Comparison of ENCODE assay signal across 15 mouse cellular contexts in genomic region chr19:47900012-47900411, GRCm38 (mm10). TPM values are rescaled to one million over a fixed set of nuclear protein-coding genes. Genes with fewer than 3 reads are reported as not detected.
DNase-seq lines count a peak whose midpoint lies in the region; TF ChIP-seq lines count a peak whose summit lies in the region.
"Had no signal": no experiment of that assay in that cellular context is flagged by ENCODE, and none has a peak within 500 bp of the region (broad histone marks: within the 10 kb centered on the region; RNA-seq: fewer than 3 reads in every experiment).

No protein-coding gene starts in this region.

- 0 out of 2 replicates have a peak, but pooled peaks cover 8% of the 10 kb centered on the region for H3K9me3 ChIP-seq in E14TG2a.4 (ENCODE audit: low read length)
- H3K9me3 ChIP-seq: embryonic facial prominence, embryonic 12.5 days had no signal

- no peak overlapping the region for H3K27ac ChIP-seq in layer of hippocampus, adult 2 months
- no peak overlapping the region for H3K27ac ChIP-seq in liver, adult 2 months (replicated peaks; ENCODE audit: insufficient read depth, low read depth, low read length)
- H3K27ac ChIP-seq: embryonic facial prominence, embryonic 12.5 days had no signal

- peaks cover 18% of the 10 kb centered on the region for H3K4me1 ChIP-seq in E14TG2a.4 (replicated peaks; ENCODE audit: low read depth, low read length)
- H3K4me1 ChIP-seq in liver, adult 2 months (ENCODE audit: control insufficient read depth, insufficient read depth, low read length) = peaks cover 6% of the 10 kb centered on the region; the same call in 1 of the 2 replicates

- peak; percentile 40 for TF ChIP-seq CTCF in layer of hippocampus, adult 2 months (conservative IDR thresholded peaks at IDR 0.05)
- peak; percentile 46 for TF ChIP-seq CTCF in E14TG2a.4 (conservative IDR thresholded peaks at IDR 0.05; ENCODE audit: low read length)
- TF ChIP-seq CTCF in liver, adult 2 months (IDR thresholded peaks at IDR 0.05; ENCODE audit: low read depth, low read length) = 0 out of 2 replicates have a peak, but pooled peaks have one; percentile 10

- 57% methylated on average over 6 of the region's 6 CpGs for WGBS in liver, adult 2 months

- H3K4me3 ChIP-seq in layer of hippocampus, adult 2 months = no peak overlapping the region
- H3K4me3 ChIP-seq in E14TG2a.4 (replicated peaks; ENCODE audit: low read length) = no peak overlapping the region
- no peak overlapping the region for H3K4me3 ChIP-seq in liver, adult 2 months (ENCODE audit: insufficient read depth, low read depth, low read length)
- H3K4me3 ChIP-seq: embryonic facial prominence, embryonic 12.5 days had no signal

- DNase-seq in layer of hippocampus, adult 2 months (ENCODE audit: low spot score in 2 of 2) = no peak
- no peak for DNase-seq in layer of hippocampus, postnatal 36 days
- peak; percentile 25 for DNase-seq in 416B (ENCODE audit: low read depth)
- DNase-seq in liver, adult 2 months (ENCODE audit: extremely low read depth, low read depth, low spot score) = no peak
- no peak for DNase-seq in adrenal gland, adult 2 months
- DNase-seq in embryo, embryonic 9.5 days (ENCODE audit: extremely low spot score) = no peak
- no peak for DNase-seq in left cerebral cortex, postnatal 10 days (ENCODE audit: extremely low spot score in 1 of 2, low spot score in 2 of 2)
- DNase-seq: adrenal gland, postnatal 14 days; cerebellum, adult 11-12 months; heart, adult 11 months; heart, postnatal 4 days; kidney, adult 8-10 months; midbrain, embryonic 14.5 days had no signal

- no peak overlapping the region for H3K9ac ChIP-seq in liver, adult 2 months (ENCODE audit: low read depth, low read length)
- H3K9ac ChIP-seq: embryonic facial prominence, embryonic 12.5 days had no signal

- no peak for TF ChIP-seq POLR2A in liver, adult 2 months (IDR thresholded peaks at IDR 0.05; ENCODE audit: extremely low read depth, insufficient read depth, low read length)

- peaks cover 31% of the 10 kb centered on the region; the same call in 1 of the 2 replicates for H3K27me3 ChIP-seq in E14TG2a.4 (ENCODE audit: insufficient read depth, low read length)
- no peaks in the 10 kb centered on the region for H3K27me3 ChIP-seq in liver, adult 2 months (ENCODE audit: control insufficient read depth, insufficient read depth, low read length)
- H3K27me3 ChIP-seq: embryonic facial prominence, embryonic 12.5 days had no signal

- H3K36me3 ChIP-seq in E14TG2a.4 (ENCODE audit: insufficient read depth, low read length) = no peaks in the 10 kb centered on the region
- no peaks in the 10 kb centered on the region for H3K36me3 ChIP-seq in liver, adult 2 months (ENCODE audit: control insufficient read depth, insufficient read depth, low read length)

- no peaks in the 10 kb centered on the region for H3K79me2 ChIP-seq in liver, adult 2 months (ENCODE audit: control insufficient read depth, insufficient read depth, low read length)

- intact Hi-C loops in left cerebral cortex, postnatal 10 days (cut with DNase I) = no loop called here

RNA-seq across cellular contexts. Expression of gene Cfap43, which starts 19.1 kb away (rescaled TPM):
- total RNA-seq in layer of hippocampus, adult 2 months (2021) = under 1 TPM; 0.37 to 0.95 TPM
- 1 to 10 TPM; 1.2 to 1.7 TPM for total RNA-seq in layer of hippocampus, postnatal 36 days (2021)
- total RNA-seq in liver, adult 2 months (2014; rRNA removed) = not detected in 2 replicates
- not detected in 2 replicates for polyA plus RNA-seq in liver, adult 2 months (2012; rRNA removed)
- total RNA-seq in adrenal gland, adult 2 months (2021) = not detected
- 0.06 TPM in 1 of 2 replicates, not detected in the other for polyA plus RNA-seq in adrenal gland, adult 2 months (2012; rRNA removed)
- under 1 TPM; 0.41 to 0.59 TPM for total RNA-seq in left cerebral cortex, postnatal 10 days (2021)
- total RNA-seq: adrenal gland, postnatal 14 days; heart, postnatal 4 days had no signal

RNA-seq across cellular contexts. Expression of gene Itprip, which starts 19.1 kb away (rescaled TPM):
- 1 to 10 TPM; 1.2 to 1.9 TPM for total RNA-seq in layer of hippocampus, adult 2 months (2021)
- total RNA-seq in layer of hippocampus, postnatal 36 days (2021) = 1 to 10 TPM; 1.0 to 1.9 TPM
- total RNA-seq in liver, adult 2 months (2014; rRNA removed) = 0.65 and 0.94 TPM in 2 replicates
- polyA plus RNA-seq in liver, adult 2 months (2012; rRNA removed) = 0.46 and 0.51 TPM in 2 replicates
- total RNA-seq in adrenal gland, adult 2 months (2021) = 10 to 100 TPM; 18.5 to 19.0 TPM
- polyA plus RNA-seq in adrenal gland, adult 2 months (2012; rRNA removed) = 9.8 and 12.8 TPM in 2 replicates
- total RNA-seq in left cerebral cortex, postnatal 10 days (2021) = 1 to 10 TPM; 1.5 to 1.9 TPM

RNA-seq across cellular contexts. Expression of gene Gsto2, which starts 34.7 kb away (rescaled TPM):
- total RNA-seq in layer of hippocampus, adult 2 months (2021) = 1 to 10 TPM; 2.9 to 3.5 TPM
- total RNA-seq in layer of hippocampus, postnatal 36 days (2021) = 1 to 10 TPM; 2.7 to 3.1 TPM
- 0.40 and 1.3 TPM in 2 replicates for total RNA-seq in liver, adult 2 months (2014; rRNA removed)
- 0.32 TPM in 2 replicates for polyA plus RNA-seq in liver, adult 2 months (2012; rRNA removed)
- total RNA-seq in adrenal gland, adult 2 months (2021) = 1 to 10 TPM; 2.1 to 3.2 TPM
- 0.37 and 0.61 TPM in 2 replicates for polyA plus RNA-seq in adrenal gland, adult 2 months (2012; rRNA removed)
- total RNA-seq in left cerebral cortex, postnatal 10 days (2021) = 1 to 10 TPM in 1 of 2 experiments, under 1 TPM in 1; 0.75 to 1.2 TPM

RNA-seq across cellular contexts. Expression of gene Cfap58, which starts 37.5 kb away (rescaled TPM):
- total RNA-seq in layer of hippocampus, adult 2 months (2021) = under 1 TPM; 0.34 to 0.49 TPM
- under 1 TPM; 0.30 to 0.35 TPM for total RNA-seq in layer of hippocampus, postnatal 36 days (2021)
- not detected in 2 replicates for total RNA-seq in liver, adult 2 months (2014; rRNA removed)
- polyA plus RNA-seq in liver, adult 2 months (2012; rRNA removed) = not detected in 2 replicates
- total RNA-seq in adrenal gland, adult 2 months (2021) = not detected
- polyA plus RNA-seq in adrenal gland, adult 2 months (2012; rRNA removed) = not detected in 2 replicates
- total RNA-seq in left cerebral cortex, postnatal 10 days (2021) = 1 to 10 TPM in 1 of 2 experiments, under 1 TPM in 1; 0.54 to 1.2 TPM
- total RNA-seq: adrenal gland, postnatal 14 days had no signal
- polyA plus RNA-seq: embryonic facial prominence, embryonic 12.5 days had no signal

RNA-seq across cellular contexts. Expression of gene Gsto1, which starts 45.2 kb away (rescaled TPM):
- 10 to 100 TPM; 52.8 to 55.9 TPM for total RNA-seq in layer of hippocampus, adult 2 months (2021)
- 10 to 100 TPM; 46.5 to 50.0 TPM for total RNA-seq in layer of hippocampus, postnatal 36 days (2021)
- 149 and 176 TPM in 2 replicates for total RNA-seq in liver, adult 2 months (2014; rRNA removed)
- polyA plus RNA-seq in liver, adult 2 months (2012; rRNA removed) = 116 and 123 TPM in 2 replicates
- 100 to 1,000 TPM; 111 to 151 TPM for total RNA-seq in adrenal gland, adult 2 months (2021)
- polyA plus RNA-seq in adrenal gland, adult 2 months (2012; rRNA removed) = 64.5 and 72.3 TPM in 2 replicates
- total RNA-seq in left cerebral cortex, postnatal 10 days (2021) = 10 to 100 TPM; 74.4 TPM

Comparison
In these comparisons a context has a peak if more than half of its experiments do, and no peak if none do; other contexts are left out.
1. RNA of gene Itprip, which starts 19.1 kb away (total RNA-seq): 18.5 to 19.0 TPM in adrenal gland, adult 2 months; 1.5 to 1.9 TPM in left cerebral cortex, postnatal 10 days, 1.0 to 1.9 TPM in layer of hippocampus, postnatal 36 days, 1.2 to 1.9 TPM in layer of hippocampus, adult 2 months and 0.65 to 0.94 TPM in liver, adult 2 months; every median in the first group is over 4 times any median in the second.
2. Peak in every context shown above with its lines, with median percentiles within 50 percentile points of each other: CTCF ChIP-seq.